Mouse (Mus musculus): ENCODE data around the gene Dhrs4.

Dhrs4 gene

DNA sequence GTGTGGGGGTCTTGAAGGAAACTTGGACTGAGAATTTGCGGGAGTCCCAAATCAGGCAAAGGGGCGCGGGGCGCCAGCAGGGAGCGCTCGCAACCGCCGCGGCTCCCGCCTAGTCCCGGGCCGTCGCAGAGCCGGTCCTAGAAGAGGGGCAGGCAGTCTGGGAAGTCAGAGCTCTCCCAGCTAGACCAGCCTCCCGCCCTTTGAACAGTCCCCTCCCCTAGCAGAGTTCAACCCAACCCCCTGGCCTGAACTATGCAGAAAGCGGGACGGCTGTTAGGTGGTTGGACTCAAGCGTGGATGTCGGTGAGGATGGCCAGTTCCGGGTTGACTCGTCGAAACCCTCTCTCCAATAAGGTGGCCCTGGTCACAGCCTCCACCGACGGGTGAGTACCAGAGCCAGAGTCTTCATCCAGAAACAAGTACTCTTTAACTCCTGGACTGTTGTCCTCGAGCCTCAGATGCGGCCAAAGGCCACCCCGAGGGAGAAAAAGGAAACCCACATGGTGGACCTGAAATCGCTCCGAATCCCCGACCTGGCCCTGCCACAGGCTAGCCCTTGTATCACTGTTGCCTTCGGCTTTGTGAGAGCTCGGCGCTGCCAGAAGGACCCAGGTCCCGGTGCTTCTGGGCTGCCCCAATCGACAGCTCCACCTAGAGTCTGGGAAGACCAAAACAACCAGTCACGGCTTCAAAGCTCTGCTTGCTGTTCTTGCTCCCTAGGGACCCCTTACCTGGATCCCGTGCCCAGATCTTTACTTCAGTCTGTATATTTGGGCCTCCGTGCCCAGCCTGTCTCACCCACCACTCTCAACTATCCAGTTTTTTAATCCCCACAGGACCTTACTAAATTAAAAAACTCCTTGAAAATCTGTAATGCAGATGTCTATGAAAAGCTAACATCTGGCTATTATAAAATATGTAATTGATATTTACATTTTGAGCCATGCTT lies at the start of gene Dhrs4:
Dhrs4 (plus strand) TSS at position 108 of the 949 bp plus-strand sequence.
- in situ Hi-C loops (cut with MboI, MseI), result no loop called here

DNA sequence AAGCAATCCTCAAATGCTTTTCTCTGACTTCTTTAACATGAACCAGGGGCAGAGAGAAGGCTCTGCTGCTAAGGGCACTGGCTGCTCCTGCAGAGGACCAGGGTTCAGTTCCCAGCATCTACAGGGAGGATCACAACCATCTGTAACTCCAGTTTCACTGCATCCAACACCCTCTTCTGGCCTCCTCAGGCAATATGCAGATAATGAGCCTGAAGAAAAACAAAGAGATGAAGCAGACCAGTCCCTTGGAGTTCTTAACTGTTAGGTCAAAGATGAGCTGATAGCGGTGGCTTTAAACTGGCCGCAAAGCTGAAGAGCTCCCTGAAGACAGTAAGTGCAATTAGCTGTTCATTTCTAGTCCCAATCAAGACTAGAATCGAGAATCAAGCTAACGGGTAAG lies 48.3 kb upstream of the Dhrs4 start:
- in situ Hi-C loops (cut with MboI, MseI), result no loop called here

DNA sequence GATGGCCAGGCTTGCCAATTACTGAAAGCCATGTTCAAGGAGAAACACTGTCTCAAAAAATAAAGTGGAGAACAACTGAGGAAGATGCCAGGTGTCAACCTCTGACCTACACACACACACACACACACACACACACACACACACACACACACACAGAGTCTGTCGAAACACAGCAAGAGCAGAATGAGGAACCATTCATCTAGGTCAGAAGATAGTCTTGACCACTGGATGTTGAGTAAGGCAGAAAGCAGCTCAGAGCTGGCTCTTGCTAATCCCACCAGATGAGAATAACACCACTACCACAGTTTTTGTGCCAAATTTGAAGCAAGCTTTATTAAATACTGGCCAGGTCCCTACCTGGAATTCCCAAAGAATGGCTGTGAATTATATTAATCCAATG lies 45.5 kb upstream of the Dhrs4 start:
- in situ Hi-C loops (cut with MboI, MseI), result no loop called here

DNA sequence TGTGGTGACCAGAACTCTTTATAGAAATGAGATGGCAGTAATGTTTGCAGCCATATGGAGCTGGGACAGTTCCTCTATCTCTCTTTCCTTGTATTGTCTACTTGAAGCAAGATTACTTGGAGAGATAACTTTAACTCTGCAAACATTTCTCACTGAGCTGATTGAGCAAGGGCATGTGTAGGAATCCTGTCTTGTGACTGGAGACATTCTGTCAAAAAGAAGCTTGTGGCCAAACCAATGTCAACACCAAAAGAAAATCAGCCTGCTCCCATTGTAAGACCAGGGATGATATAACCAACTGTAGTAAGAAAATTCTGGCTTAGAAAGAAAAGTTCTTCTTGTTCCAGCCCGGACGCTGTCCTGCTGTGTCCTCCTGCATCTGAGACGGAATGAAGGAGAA lies 43.7 kb upstream of the Dhrs4 start:
- in situ Hi-C loops (cut with MboI, MseI), result no loop called here

DNA sequence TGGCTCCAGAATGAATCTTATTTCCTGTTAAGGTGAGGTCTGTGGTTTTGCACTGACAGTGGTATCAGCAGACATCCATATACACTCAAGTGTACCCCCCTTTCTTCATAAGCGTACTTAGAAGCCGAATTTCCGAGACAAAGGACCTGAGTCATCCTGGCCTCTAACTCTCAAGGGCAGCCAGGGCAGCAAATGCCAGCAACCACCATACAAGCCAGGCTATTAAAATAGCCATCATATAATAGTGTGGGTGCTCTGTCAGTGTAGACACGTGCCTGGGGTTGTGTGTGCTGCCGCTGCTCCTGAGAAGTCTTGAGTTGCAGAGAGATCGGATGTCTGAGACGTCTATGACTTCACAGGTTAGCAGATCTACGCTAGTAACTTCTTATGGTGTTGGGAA lies 41.4 kb upstream of the Dhrs4 start:
- in situ Hi-C loops (cut with MboI, MseI), result no loop called here

DNA sequence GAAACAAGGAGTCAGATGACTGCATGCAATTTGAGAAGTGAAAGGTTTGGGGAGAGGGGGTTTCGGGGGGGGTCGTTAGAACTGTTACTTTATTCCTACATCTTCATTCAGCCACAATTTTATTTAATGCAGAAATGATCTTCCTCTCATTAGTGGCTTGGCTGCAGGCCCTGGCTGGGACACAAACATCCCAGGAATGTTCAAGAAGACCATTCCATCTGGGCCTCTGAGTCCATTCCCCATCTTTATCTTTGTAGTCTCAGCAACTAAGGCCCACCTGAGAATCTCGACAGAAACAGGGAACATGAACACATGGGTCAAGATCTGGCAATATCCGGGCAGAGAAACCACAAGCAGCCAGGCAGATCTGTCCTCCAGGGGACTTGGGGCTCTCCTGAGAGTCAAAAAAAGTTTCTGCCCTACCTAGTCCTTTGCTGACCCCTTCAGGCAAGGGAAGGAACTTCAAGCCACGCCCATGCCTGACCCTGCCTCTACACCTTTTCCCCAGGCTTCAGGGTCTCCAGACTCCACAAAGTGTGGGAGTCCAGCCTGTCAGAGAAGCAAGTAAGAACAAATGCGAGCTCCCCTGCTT lies 40.3 kb upstream of the Dhrs4 start:
- in situ Hi-C loops (cut with MboI, MseI), result no loop called here

DNA sequence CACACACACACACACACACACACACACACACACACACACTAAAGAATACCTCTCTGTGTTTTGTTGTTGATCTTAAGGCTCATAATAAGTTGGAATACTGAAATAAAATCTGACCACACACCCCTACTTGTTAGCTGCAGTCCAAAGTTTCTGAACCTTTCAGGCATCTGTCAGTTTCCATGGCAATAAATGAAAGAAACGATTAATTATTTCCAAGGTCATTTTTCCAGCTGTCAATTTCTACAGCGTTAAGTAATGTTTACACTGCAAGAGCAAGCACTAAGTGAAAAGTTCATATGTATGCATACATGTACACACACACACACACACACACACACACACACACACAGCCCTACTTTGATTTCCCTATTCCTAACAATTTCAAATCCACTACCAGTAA lies 20.9 kb upstream of the Dhrs4 start:
- in situ Hi-C loops (cut with MboI, MseI), result no loop called here

DNA sequence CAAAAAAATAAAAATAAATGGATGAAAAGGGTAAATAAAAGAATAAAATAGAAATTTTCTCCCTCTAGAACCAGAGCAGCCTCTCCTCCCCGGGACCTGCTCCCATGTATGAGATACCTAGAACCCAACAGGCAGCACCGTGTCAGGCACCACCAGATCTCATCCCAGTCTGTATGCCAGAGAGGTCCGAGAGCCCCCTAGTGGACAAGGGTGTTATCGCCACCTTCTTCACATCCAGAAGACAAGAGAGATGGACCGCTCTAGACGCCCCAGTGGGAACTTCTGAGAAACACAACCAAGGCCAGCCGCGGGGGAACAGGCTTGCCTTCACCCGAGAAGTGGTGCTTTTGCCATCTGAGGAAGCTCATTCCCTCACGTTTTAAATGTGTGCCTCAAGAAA lies 20.3 kb upstream of the Dhrs4 start:
- in situ Hi-C loops (cut with MboI, MseI), result no loop called here

DNA sequence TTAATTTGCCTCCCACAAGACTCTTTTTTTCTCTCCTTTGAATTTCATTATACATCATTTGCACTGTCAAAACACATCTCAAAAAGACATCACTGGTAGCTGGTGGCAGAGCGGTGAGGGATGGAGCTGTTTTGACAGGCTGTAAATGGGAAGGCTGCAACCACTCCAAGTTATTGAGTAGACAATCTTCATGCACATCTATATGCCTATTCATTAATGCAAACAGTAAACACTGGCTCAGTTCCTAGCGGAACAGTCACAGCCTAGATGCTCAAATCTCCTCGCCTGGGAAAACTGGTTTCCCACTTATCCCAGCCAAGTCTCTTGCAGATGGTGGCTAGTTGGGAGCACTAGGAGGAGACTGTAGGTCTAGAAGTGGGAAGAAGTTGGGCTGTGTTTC lies 19.8 kb upstream of the Dhrs4 start:
- in situ Hi-C loops (cut with MboI, MseI), result no loop called here

DNA sequence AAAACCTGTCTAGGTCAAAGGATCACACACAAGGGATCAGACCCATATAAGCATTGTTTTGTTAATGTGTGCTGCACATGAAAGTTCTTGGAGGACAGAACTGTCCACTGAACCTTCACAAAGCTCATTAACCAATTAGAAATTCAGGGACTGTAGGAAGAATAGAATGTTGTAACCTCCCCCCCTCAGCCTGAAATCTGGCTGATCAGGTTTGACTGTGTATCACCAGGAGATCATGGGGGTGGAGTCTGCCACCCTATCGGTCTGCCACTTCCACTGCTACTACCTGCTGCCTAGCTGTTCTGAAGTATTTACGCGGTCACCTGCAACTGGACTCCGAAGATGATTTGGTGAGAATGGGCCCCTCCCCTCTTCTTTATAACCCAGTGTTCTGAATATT lies 18.8 kb upstream of the Dhrs4 start:
- in situ Hi-C loops (cut with MboI, MseI), result no loop called here

DNA sequence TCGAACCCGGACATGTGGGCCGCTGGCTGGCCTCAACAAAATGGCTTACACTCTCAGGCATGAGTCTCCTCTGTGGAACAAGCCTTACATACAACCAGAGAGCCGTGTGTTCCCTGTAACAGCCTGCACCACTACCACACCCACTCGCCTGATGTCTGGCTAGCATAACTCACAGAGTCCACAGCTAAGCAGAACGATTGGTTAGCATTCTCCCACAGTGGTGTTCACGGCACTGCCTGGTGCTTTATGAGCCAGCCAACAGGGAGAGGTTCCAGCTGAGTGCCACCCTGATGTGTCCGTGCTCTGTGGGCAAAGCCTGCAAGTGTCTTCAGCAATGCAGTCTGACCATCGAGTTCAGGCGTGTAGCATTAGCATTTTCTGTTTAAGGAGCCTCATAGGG lies 18.3 kb upstream of the Dhrs4 start:
- in situ Hi-C loops (cut with MboI, MseI), result no loop called here

DNA sequence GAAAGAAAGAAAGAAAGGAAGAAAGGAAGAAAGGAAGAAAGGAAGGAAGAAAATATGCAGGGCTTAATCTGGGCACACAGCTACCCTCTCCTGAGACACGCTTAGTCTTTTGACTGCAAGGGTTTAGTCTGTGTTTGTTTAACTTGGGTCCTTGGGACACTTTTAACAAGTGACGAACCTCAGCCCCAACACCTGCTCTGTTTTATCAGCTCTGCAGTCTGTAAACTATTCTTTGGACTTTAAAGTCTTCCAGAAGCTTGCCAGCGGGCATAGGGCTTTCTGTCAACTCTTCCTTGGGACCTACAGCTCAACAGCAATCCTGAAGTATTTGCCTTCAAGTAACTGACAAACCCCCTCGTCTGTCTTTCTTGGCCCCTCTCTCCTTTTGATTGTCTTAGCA lies 16.8 kb upstream of the Dhrs4 start:
- in situ Hi-C loops (cut with MboI, MseI), result no loop called here

DNA sequence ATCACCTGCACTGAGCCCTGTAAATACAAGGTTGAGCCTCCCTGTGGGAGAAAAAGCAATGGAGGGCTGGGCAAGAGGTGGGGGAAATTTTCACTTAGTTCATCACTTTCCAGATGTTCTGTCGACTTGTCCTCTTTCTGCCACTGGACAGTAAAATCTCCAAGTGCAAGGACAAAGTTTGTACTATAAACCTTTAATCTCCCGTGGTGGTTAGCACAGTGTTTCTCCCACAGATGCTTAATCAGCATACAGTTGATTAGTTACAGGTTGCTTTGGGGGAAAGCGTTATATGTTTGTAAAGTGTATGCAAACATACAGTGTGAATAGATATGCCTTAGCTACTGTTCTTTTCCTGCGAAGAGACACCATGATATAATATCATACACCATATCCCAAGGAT lies 12.1 kb upstream of the Dhrs4 start:
- in situ Hi-C loops (cut with MboI, MseI), result no loop called here

DNA sequence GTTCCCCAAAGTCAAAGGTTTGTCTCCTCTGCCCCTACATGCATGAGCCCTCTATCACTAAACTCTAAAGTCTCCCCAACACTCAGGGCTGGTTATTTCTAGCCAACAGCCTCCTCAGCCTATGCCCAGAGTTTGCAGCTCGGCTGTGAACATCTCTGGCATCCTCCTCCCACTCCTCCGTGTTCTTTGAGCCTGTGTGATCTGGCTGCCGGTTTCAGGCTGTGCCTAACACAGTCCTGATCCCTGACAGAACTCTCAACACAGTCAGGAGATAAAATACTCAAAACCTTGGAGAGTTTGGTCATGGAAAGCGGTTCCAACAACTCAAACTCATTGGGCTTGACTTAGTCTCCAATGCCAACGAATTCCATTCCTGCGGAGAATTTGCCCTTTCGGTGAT lies 11.4 kb upstream of the Dhrs4 start:
- in situ Hi-C loops (cut with MboI, MseI), result no loop called here

DNA sequence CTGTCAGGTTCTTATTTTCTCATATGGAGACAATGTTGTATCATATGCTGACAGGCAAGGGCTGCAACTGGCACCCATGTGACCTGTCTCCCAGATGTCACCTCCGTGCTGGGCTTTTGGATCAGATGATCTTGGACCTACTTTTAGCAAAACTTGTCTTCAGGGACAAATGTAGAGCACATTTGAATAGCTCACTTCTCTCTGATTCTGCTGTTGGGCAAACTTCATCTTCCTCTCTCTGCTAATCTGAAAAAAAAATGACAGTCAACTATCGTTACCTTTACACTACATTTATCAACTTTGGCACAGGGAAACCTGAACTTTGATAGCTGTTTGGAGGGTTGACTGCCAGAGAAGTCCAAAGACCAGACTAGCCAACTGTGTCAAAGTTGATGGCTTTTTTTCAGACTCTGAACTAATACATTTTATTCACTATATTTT lies 10.2 kb upstream of the Dhrs4 start:
- in situ Hi-C loops (cut with MboI, MseI), result no loop called here

DNA sequence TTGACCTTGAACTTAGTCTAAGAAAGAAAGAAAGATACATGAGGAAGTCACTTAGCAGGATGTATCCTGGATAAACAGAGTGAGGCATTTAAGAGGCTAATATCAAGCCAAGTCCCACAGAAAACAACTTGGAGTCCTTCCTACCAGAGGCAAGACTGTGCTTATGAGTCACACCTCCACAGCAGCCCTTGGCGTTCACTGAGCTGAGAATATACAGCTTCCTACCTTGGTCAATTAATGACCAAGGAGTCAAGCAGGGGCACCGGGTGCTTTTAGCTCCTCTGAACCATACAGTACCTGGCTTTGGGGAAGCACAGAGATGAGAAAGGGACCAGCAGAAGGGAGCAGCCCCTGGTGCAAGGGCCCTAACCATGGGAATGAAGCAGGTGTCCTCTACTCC lies 9.5 kb upstream of the Dhrs4 start:
- in situ Hi-C loops (cut with MboI, MseI), result no loop called here

DNA sequence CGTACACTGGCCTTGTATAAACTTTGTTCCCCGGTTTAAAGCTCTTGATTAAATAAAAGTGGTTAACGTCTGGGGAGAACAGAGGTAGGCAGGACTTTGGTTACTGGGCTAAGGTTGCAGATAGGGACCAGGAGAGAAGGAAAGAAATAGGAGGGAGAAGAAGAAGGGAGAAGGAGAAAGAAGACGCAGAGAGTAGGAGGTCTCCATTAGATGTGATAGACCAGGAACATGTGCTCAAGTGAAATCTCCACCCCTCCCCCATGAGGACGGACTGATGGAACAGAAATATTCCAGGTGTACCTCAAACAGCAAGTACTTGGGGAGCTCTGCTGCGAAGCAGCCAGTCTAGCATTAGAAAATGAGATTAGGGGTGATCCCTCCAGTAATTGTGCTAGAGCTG lies 8.7 kb upstream of the Dhrs4 start:
- in situ Hi-C loops (cut with MboI, MseI), result no loop called here

DNA sequence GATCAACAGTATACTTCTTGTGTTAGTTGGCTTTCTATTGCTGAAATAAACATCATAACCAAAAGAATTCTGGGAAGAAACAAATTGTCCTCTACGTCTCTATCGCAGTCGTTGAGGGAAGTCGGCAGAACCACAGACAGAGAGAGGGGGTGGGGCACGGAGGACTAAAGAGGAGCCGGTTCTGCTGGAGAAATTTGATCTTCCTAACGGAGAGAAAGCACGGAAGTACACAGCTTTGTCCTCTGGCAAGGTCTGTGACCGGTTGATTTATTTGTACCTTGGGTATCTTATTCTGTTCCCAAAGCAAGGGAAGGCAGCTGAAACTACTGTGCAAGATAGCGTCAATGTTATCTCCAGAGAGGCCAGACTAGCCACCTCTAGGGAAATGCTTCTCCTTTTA lies 7.8 kb upstream of the Dhrs4 start:
- in situ Hi-C loops (cut with MboI, MseI), result no loop called here

DNA sequence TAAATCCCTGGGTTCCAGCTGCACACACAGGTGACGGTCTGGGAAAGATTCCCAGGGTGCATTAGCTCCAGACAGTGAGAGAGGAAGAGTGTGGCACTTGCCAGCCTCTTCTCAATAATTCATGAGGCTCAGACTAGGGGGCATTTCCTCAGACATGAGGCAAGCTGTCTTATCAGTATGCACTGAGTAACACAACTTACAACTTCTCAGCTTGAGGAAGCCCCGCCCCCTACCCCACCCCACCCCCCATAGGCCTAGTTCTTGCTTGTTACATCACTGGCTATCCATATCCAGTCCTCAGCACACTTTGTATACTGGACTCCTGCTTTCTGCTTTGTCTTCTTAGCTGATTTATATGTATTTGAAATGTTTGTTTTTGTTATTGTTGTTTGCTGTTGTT lies 2.9 kb upstream of the Dhrs4 start:
- in situ Hi-C loops (cut with MboI, MseI), result no loop called here

DNA sequence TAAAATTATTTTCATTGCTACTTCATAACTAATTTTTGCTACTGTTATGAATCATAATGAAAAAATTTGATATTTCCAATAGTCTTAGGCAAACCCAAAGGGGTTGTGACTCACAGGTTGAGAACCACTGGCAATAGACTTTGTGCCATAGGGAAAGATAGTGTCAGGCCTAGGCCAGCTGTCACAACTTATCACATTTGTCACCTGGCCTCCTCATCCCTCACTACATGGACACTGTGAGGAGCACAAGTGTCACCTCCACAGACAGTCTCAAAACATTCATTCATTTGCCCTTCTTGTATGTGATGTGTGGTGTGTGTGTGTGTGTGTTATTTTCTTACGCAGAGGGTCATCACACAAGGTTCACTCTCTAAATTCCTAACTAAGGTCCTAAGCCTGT lies 1.1 kb upstream of the Dhrs4 start:
- in situ Hi-C loops (cut with MboI, MseI), result no loop called here

DNA sequence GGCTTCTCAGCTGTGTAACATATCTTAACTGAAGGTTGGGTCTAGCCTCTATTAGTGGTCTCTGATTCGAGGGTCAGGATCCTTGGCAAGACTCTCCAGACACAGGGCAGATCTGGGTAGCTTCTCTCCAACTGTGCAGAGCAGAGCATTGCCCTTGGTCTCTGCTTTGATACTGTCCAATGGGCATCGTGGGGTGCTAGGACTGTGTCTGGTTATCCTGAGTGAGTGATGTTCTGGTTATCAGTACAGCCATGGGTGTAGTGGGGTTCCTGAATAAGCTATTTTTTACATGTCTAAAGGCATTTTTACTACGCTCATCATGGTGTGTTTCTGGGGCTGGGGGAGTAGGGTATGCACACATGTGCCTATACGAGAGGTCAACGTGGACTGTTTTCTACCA lies 729 bp upstream of the Dhrs4 start:
- in situ Hi-C loops (cut with MboI, MseI), result no loop called here

DNA sequence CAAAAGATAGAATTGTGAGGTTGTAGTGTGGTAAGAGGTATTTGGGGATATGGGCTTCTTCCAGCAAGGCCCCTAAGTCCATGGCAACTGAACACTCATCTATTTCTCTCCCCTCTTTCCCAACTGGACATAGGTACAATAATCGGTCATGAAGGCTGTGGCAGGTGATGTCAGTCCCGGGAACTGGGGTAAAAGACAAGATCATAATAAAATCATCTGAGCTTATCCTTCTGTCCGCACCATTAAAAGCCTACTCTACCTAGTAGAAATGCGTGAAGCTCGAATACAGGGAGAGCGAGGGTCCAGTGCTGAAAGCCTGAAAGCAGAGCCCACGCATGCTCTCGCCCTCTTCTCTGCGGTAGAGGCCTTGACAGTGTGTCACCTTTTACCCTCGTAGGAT lies 1.1 kb downstream of the Dhrs4 start:
- in situ Hi-C loops (cut with MboI, MseI), result no loop called here

DNA sequence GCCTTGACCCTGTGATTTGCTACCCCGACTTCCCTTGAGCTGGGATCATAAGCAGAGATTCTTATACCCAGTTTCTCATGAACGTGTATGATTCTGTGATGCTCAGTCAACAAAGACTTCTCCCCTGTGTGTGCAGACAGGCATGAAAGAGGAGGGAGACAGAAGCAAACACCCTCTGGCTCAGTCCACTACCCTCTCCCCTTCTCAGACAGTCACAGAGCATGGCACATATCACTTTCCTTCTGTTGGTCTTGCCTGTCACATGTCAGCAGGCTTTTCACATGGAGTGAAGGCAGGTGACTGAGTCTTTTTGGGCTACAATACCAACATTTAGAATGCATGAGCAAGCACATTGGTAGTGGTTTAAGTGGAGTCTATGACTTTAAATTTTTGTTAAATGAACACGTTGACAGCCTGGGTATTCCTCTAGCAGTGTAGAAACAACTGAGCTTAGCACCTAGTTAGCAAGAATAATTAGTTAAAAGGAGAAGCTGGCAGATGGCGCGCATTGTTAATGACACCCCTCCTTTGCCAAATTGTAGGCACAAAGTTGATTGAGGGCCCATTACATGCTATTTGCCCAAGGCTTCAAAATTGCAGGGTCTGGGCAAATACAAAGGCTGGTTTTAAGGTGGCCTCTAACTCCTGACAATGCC lies 6.0 kb downstream of the Dhrs4 start:
- in situ Hi-C loops (cut with MboI, MseI), result no loop called here

All from T-helper 2 cell (primary cell).